Mouse (Mus musculus) E14TG2a.4 (cell line): Measurements from ENCODE around the gene Rhog.
A peak's percentile ranks its signal among the peaks of the same experiment; 100 is the strongest.
"Not testable (repeated sequence)": the region's sequence is repeated elsewhere in the genome, so short reads cannot be mapped to it uniquely, and the experiment has no call there.

Experiments used
- H3K27me3 ChIP-seq: 2 replicates; pipeline ENCODE4 v1.6.1; 2014; ENCODE audit warnings: low read length, control low read depth; ENCODE audit not compliant: insufficient read depth
- H3K36me3 ChIP-seq: 2 replicates; pipeline ENCODE4 v1.6.1; 2014; ENCODE audit warnings: low read length, control low read depth; ENCODE audit not compliant: insufficient read depth
- H3K4me1 ChIP-seq: replicated peaks from 2 replicates; pipeline ENCODE4 v1.6.1; 2014; ENCODE audit warnings: low read depth, low read length, control low read depth
- H3K4me3 ChIP-seq: replicated peaks from 2 replicates; pipeline ENCODE4 v1.5.1; 2014; ENCODE audit warnings: mild to moderate bottlenecking, low read length
- H3K9me3 ChIP-seq: 2 replicates; pipeline ENCODE4 v1.6.1; 2014; ENCODE audit warnings: low read length, control low read depth
- CTCF ChIP-seq: conservative IDR thresholded peaks from 2 replicates; pipeline ENCODE4 v1.5.1; 2014; ENCODE audit warnings: low read length
- NANOG ChIP-seq: IDR thresholded peaks from 2 replicates; pipeline ENCODE4 v1.6.1; 2014; ENCODE audit warnings: borderline replicate concordance, low read length, mixed read lengths
- POU5F1 ChIP-seq: IDR thresholded peaks from 2 replicates; pipeline ENCODE4 v1.6.1; 2014; ENCODE audit warnings: low read length, borderline replicate concordance

The Rhog gene

GRCm38 (mm10) chr7:102272422-102272948, 16.6 kb upstream of the Rhog start:
- Histone ChIP-seq H3K36me3 (no peaks in the 10 kb centered on the region), H3K4me1 (peaks cover 16% of the 10 kb centered on the region), H3K9me3 (no peaks in the 10 kb centered on the region), H3K27me3 (peaks cover 24% of the 10 kb centered on the region), H3K4me3 (no peak overlapping the region)
- TF ChIP-seq NANOG = no peak
- TF ChIP-seq CTCF = no peak
- no peak for TF ChIP-seq POU5F1

DNA sequence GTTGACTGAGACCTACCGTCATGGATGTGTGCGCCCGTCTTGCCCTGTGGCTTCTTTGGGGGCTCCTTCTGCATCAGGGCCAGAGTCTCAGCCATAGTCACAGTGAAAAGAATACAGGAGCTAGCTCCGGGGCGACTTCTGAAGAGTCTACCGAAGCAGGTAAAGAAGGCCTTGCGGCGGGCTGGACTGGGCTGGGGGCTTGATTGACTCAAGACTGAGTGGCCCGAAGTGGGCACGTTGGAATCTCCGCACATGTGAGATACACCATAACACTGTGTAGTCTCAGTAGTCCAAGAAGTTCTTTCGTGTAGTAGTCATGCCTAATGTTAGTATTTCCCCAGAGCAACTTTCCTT, 12.5 kb upstream of the Rhog start:
- no peak for TF ChIP-seq NANOG
- H3K4me3 ChIP-seq = peak overlapping the region; percentile 98
- H3K4me1 ChIP-seq = peaks cover 25% of the 10 kb centered on the region
- H3K9me3 ChIP-seq = no peaks in the 10 kb centered on the region
- no peaks in the 10 kb centered on the region for H3K36me3 ChIP-seq
- peaks cover 38% of the 10 kb centered on the region for H3K27me3 ChIP-seq

GRCm38 (mm10) chr7:102267601-102268394, 11.9 kb upstream of the Rhog start, which contains the start of gene Stim1:
Gene Stim1 (plus strand): TSS chr7:102267806.
- TF ChIP-seq NANOG = no peak
- no peak for TF ChIP-seq CTCF
- TF ChIP-seq POU5F1 = no peak
- peaks cover 25% of the 10 kb centered on the region for H3K4me1 ChIP-seq
- H3K9me3 ChIP-seq = no peaks in the 10 kb centered on the region
- peak within 1 kb of the TSS; percentile 98 for H3K4me3 ChIP-seq
- peaks cover 38% of the 10 kb centered on the region for H3K27me3 ChIP-seq
- H3K36me3 ChIP-seq = no peaks in the 10 kb centered on the region

DNA sequence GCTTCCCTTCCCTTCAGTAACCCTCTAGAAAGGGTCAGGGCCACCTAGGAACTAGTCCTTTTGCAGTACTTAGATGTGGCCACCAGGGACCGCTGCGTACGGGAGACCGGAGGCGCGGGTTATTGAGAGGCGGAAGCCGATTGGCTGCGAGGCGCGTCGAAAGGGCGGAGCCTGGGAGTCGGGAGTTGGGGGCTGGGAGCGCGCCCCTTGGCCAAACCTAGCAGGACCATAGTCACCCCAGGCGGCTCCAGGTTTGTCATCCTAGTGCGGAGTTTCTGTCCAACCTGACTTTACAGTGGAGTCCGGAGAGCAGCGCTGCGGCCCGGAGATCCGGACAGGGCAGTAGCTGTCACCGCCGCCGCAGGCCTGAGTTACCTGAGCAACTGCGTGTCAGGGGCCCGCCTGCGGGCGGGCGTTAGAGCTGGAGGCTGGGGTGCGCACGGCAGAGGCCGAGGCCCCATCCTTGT, 11.3 kb upstream of the Rhog start:
- Histone ChIP-seq H3K27me3 (peaks cover 38% of the 10 kb centered on the region), H3K36me3 (no peaks in the 10 kb centered on the region), H3K4me3 (peak overlapping the region; percentile 98), H3K4me1 (peaks cover 21% of the 10 kb centered on the region), H3K9me3 (no peaks in the 10 kb centered on the region)
- TF ChIP-seq POU5F1 (no peak), CTCF (peak; percentile 77)

- TF ChIP-seq POU5F1 (no peak), CTCF (no peak), NANOG (no peak)
- Histone ChIP-seq H3K4me1 (peaks cover 21% of the 10 kb centered on the region), H3K4me3 (peak overlapping the region; percentile 98), H3K9me3 (no peaks in the 10 kb centered on the region), H3K27me3 (peaks cover 38% of the 10 kb centered on the region), H3K36me3 (no peaks in the 10 kb centered on the region)
Observed at GRCm38 (mm10) chr7:102266401-102267042, 10.7 kb upstream of the Rhog start.

- Histone ChIP-seq H3K27me3 (peaks cover 38% of the 10 kb centered on the region), H3K4me1 (peaks cover 21% of the 10 kb centered on the region)
- not testable (repeated sequence) for H3K36me3 ChIP-seq, H3K4me3 ChIP-seq, H3K9me3 ChIP-seq
Observed at GRCm38 (mm10) chr7:102266021-102266400, 10.2 kb upstream of the Rhog start.

GRCm38 (mm10) chr7:102263020-102263419, 7.2 kb upstream of the Rhog start:
- H3K4me1 ChIP-seq = peaks cover 8% of the 10 kb centered on the region
- no peak overlapping the region for H3K4me3 ChIP-seq
- H3K36me3 ChIP-seq = no peaks in the 10 kb centered on the region
- TF ChIP-seq POU5F1 = no peak
- peak; percentile 14 for TF ChIP-seq CTCF
- H3K9me3 ChIP-seq = no peaks in the 10 kb centered on the region
- H3K27me3 ChIP-seq = peaks cover 14% of the 10 kb centered on the region

- TF ChIP-seq NANOG (no peak), POU5F1 (no peak), CTCF (no peak)
- Histone ChIP-seq H3K9me3 (no peaks in the 10 kb centered on the region), H3K36me3 (no peaks in the 10 kb centered on the region), H3K27me3 (peaks cover 17% of the 10 kb centered on the region), H3K4me1 (no peaks in the 10 kb centered on the region), H3K4me3 (no peak overlapping the region)
Observed at GRCm38 (mm10) chr7:102260518-102260917, 4.7 kb upstream of the Rhog start.
